Mouse (Mus musculus): Measurements from ENCODE around the gene Haus2.

DNA sequence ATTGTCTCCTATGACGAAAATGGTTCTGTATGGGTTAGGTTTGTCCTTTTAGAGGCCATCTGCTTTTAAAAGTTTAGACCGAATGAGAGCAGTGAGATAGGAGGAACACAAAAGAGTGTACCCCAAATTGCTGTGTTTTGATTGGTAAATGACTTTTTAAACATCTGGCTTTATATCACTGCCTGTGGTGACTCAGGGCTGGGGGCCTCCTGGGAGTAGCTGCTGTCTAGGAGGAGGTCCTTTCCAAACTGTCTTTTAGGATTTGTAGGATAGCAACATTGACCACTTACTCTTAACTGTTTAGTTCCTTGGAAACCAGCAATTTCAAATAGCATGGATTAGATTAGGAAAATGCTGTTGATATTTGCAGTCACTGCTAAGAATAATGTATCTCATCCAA is 21.1 kb downstream of the Haus2 start:
- TF ChIP-seq POLR2A (IDR thresholded peaks at IDR 0.05; ENCODE audit: insufficient read length, low read depth) (no peak), E2F4 (IDR thresholded peaks at IDR 0.05; ENCODE audit: insufficient read depth) (no peak), MAX (IDR thresholded peaks at IDR 0.05; ENCODE audit: low read depth) (no peak), MYOD1 (IDR thresholded peaks at IDR 0.05; ENCODE audit: control insufficient read depth in 1 of 3, insufficient read length in 2 of 3, low read depth in 2 of 3) (no peak), POLR2AphosphoS2 (IDR thresholded peaks at IDR 0.05; ENCODE audit: insufficient read length, low read depth) (no peak), USF1 (IDR thresholded peaks at IDR 0.05; ENCODE audit: low read depth) (no peak), TCF12 (IDR thresholded peaks at IDR 0.05; ENCODE audit: insufficient read depth, poor library complexity, severe bottlenecking) (no peak), REST (IDR thresholded peaks at IDR 0.05; ENCODE audit: insufficient read depth, insufficient read length) (no peak), SRF (IDR thresholded peaks at IDR 0.05; ENCODE audit: control insufficient read depth, insufficient read length, low read depth) (no peak)
